Comparison of ENCODE assay signal across 1 mouse cellular context in the genomic region with DNA sequence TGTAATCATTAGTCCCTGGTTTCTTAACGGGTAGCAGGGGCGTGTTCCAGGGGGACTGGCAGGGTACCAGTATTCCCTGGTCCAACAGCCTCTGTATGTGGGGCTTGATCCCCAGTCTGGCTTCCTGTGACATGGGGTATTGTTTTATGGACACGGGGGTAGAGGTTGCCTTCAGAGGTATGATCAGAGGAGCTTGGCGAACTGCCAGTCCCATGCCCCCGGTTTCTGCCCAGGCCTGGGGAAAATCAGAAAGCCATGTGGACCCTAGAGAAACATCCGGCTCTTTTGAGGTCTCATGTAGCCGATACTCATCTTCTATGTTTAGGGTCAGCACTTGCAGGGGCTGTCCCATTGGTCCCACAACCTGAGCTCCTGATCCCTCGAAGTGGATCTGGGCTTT. TPM values are rescaled to one million over a fixed set of nuclear protein-coding genes. Genes with fewer than 3 reads are reported as not detected.
"Had no signal": no experiment of that assay in that cellular context is flagged by ENCODE, and none has a peak within 500 bp of the region (broad histone marks: within the 10 kb centered on the region; RNA-seq: fewer than 3 reads in every experiment).

No protein-coding gene starts in this region.

RNA-seq across cellular contexts. Expression of a gene that starts 29.1 kb away (rescaled TPM):
- total RNA-seq: neutrophil, adult 5-6 weeks had no signal
